Mouse (Mus musculus) right cerebral cortex, postnatal 4 days (tissue): Measurements from ENCODE around the gene Pcsk1n.

Experiments used
- DNase-seq: peaks from one replicate; pipeline ENCODE4 v3.0.0-alpha.2; 2022

Gene Pcsk1n

GRCm38 (mm10) chrX:7947108-7947899, 27.7 kb downstream of the Pcsk1n start, which contains the start of gene Hdac6:
TSS of gene Hdac6 (minus strand) at chrX:7947889.
- DNase-seq, result no peak

DNA sequence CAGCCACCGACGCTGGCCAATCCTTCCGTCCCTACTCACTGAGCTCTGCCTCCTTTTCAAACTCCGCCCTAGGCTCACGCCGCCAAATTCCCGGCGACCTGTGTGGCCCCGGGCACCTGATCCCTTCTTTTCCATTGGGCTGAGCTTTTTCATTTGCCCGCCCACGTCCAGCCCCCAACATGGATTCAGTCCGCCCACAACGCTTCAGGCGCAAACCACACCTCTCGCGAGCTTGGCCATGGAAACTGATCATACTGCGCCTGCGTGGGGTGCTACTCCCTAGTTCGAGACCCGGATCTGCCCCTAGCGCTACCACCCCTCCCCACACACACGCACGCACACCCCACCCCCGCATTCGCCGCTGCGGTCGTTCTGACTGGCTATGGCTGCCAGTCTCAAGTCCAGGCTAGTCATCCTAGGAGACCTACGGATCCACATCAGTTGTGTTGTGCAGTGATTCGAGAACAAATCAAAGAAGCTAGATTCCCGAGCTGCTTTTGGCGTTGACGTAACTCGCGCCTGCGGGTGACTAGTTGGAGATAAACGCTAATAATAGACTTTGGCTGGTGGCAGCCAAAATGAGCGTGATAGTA, 28.4 kb downstream of the Pcsk1n start:
- DNase-seq, result peak; percentile 84

GRCm38 (mm10) chrX:7950091-7950490, 30.5 kb downstream of the Pcsk1n start:
- no peak for DNase-seq

DNA sequence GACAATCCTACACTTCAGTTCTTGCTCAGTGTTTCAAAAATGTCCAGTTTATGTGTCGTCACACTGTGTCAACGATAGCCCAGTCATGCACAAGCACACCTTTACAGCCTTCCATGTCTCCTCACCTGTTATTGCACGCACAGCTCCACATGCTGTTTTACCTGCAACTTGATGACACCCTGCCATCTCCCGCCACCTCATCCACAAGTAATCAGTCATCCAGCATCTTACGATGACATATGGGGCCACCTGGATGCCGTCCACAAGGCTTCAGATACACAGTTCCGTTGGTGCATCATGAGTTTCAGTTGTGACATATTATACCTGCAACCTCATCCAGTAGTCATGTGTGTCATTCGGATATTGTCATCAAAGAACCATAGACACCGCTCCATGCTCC, 39.2 kb downstream of the Pcsk1n start:
- no peak for DNase-seq

DNA sequence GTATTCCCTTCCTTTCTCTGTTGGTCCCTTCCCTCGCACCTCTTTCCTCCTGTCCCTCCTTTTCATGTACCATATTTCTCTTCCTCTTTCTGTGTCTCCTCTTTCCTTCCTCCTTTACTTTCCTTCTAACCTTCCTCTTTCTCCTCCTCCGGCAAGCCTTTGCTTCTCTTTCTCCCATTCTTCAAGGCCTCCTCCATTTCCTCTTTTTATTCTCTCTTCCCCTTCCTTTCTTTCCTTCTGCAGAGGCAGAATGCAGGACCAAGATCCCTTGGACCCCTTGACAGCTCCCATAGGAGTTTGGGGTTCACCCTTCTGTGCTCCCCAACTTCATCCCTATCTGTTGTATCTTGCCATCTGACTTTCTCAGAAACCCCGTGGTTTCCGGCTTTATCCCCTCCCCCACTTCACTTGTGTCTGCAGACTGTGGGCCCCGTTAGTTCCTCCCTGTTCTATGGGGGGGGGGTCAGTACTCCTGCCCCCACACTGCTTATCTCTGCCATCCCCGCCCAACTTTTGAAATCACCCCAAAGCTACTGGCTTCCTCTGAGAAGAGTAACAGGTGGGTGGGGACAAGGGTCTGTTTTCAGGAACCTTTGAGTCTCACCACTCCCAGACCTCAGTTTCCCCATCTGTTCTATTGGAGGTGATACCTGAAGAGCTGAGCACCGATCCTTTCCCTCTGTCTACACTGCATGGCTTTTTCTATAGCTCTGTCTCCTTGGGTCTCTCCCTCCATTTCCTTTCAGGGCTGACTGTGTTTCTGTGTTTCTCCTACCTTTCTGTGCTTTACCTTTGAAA, 44.4 kb downstream of the Pcsk1n start:
- no peak for DNase-seq

- DNase-seq, result no peak
Observed at GRCm38 (mm10) chrX:7966161-7966560, 46.5 kb downstream of the Pcsk1n start.

GRCm38 (mm10) chrX:7967596-7968201, 48.1 kb downstream of the Pcsk1n start:
- no peak for DNase-seq

GRCm38 (mm10) chrX:7968226-7968625, 48.6 kb downstream of the Pcsk1n start:
- no peak for DNase-seq

DNA sequence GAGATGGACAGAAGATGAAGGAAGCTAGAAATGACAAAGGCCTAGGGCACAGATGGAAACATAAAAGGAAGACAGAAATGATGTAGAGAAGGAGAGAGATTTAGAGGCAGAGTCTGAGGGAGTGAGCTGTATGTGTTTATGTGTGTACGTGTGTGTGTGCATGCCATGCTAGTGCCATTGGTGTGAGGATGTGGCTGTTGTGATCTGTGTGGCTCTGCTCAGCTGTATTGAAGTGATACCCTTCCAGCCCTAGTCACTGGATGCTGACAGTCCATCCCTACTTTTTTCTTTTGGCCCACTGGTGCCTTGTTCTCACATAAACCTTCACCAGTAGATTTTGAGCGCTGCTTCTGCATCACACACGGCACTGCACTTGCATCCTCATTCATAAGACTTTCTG, 49.3 kb downstream of the Pcsk1n start:
- DNase-seq, result no peak

GRCm38 (mm10) chrX:7971292-7971691, 51.7 kb downstream of the Pcsk1n start:
- no peak for DNase-seq
